Mouse (Mus musculus): ENCODE results near the gene Polrmt.

GRCm38 (mm10) chr10:79739234-79739633, 7.1 kb downstream of the Polrmt start:
- TF ChIP-seq CTCF (conservative IDR thresholded peaks at IDR 0.05; ENCODE audit: insufficient read depth, insufficient read length, low read depth, low read length) (no peak), POLR2A (IDR thresholded peaks at IDR 0.05; ENCODE audit: low read depth, low read length) (no peak)

Measured in kidney, adult 2 months (tissue).